Mouse (Mus musculus) right cerebral cortex, adult 18-20 months (tissue): Measurements from ENCODE around the gene Ifnl3.
A peak's percentile ranks its signal among the peaks of the same experiment; 100 is the strongest.
"Not testable (repeated sequence)": the region's sequence is repeated elsewhere in the genome, so short reads cannot be mapped to it uniquely, and the experiment has no call there.

Experiments
- DNase-seq: peaks from one replicate; pipeline ENCODE4 v3.0.0; 2022; ENCODE audit warnings: mixed read lengths

The Ifnl3 gene

DNA sequence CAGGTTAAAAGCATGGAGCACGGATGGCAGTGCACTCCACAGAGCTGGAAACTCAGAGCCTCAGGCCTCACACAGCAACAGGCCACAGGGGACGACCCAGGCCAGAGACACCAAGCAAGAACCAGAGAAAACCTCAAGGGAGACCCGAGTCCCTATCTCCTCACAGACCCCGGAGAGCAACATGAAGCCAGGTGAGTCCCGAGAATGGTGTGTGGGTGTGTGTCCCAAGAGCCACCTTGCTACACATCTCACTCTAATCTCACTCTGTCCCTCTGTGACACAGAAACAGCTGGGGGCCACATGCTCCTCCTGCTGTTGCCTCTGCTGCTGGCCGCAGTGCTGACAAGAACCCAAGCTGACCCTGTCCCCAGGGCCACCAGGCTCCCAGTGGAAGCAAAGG lies at the start of gene Ifnl3:
Ifnl3 (plus strand) TSS at position 301 of the 400 bp plus-strand sequence.
- DNase-seq: not testable (repeated sequence)

DNA sequence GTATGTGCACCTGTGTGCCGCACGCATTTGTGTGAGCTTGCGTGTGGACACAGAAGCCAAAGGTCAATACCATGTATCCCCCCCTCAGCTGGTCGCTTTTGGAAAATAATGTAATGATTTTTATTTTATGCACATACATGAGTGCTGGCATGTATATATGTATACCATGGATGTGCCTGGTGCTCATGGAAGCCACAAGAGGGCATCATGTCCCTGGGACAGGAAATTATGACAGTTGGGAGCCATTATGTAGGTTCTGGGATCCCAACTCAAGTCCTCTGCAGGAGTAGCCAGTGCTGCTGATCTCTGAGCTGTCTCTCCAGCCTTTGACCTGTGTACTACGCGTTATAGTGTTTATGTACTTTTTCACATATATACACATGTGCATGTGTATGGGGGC lies 46.4 kb upstream of the Ifnl3 start:
- no peak for DNase-seq

DNA sequence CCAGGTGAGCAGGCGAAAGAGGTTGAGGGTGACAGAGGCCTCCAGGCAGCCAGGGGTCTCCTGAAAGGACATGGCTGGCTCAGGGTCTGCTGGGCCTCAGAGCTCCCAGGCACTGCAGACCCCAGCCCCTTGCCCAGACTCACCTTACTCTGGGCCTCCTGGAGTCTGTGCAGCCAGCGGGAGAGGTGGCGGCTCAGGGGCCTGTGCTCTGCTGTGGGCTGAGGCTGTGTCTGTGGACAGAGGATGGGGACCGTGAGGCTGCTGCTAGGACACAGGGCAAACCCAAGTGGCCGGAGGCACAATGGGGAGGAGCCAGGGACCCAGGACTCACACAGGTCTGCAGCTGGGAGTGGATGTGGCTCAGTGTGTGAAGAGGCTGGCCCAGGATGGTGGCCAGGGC lies 45.3 kb upstream of the Ifnl3 start:
- no peak for DNase-seq

DNA sequence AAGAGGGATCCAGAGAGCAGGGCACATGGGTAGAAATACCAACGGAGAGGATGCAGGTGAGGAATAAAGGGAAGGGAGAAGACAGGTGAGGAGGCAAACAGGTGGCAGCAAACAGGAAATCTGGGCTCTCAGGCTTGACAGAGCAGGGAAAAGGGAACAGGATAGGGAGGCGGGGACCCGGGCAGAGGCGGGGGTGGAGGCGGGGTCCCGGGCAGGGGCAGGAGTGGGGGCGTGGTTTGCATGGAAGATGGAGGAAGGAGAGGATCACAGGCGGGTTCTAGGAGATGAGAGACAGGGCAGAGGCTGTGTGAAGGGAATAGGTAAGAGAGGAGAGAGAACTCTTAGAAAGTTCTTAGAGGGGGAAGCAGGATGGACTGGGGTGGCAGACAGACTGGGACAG lies 43.8 kb upstream of the Ifnl3 start:
- DNase-seq: no peak

DNA sequence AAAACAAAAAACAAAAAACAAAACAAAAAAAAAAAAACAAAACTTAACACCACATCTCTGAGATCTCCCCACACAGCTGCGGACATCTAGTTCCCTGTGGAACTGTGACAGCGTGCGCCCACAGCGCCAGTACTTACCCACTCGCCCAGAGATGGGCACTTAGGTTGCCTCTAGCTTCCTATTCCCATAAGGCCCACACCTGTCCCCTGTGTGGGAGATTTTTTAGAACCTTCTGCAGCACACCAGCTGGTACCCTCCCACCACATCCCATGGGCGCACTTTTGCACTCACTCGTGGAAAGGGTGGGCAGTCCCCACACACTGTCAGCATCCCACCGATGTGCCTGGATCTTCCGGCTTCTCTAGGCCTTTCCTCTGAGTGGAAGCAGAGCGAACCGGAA lies 39.8 kb upstream of the Ifnl3 start:
- DNase-seq: peak; percentile 73

DNA sequence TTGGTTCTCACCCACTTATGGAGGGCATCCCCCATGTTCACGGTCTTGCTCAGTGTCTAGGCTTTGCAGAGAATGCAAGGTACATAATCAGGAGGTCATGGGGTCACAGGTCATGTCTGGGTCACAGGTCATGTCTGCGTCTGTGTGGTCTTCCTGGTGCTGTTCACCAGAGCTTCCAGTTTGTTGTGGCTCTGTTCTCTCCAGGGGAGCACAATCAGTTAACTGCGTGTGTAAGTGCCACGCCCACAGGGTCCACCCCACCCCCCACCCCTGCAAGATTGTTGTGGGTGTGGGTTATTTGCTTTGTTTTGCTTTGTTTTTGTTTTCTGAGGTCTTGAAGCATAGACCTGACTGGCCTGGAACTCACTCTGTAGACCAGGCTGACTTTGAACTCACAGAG lies 38.4 kb upstream of the Ifnl3 start:
- no peak for DNase-seq

DNA sequence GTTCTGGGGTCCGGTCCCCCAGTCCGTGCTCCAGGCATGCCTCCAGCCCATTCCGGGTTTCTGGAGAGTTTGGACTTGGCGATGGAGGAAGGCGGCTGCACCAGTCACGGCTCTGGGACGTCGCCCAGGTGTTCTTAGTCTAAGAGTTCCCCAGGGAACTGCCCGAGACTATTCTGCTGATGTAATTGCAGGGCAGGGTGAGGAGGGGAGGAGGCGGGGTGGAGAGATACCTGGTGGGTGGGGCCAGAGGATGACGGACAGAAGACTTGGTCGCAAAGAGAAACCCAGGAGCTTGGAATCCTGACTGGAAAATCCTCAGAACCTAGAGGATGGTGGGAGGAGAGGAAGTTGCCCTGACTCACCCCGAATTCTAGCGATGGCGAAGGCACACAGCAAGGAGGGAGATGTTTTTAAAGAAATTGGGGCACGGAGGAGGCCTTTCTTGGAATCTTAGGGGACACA lies 34.6 kb upstream of the Ifnl3 start:
- DNase-seq: peak; percentile 70

DNA sequence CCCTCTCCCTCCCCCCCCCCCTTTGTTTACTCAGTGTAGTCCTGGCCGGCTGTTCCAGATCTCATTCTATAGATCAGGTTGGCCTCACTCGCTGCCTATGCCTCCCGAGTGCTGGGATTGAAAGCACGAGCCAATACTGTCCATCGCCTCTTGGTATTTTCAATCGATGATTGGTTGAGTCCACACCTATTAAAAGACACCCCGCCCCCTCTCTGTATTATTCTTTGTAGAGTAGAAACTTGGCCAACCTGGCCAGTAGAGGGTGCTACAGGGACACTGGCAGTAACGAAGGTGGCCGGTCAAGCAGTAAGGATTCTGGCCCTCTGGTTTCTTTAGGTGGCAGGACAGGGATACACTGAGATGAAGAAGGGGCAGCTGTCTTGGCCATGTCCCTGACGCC lies 32.2 kb upstream of the Ifnl3 start:
- peak; percentile 32 for DNase-seq

DNA sequence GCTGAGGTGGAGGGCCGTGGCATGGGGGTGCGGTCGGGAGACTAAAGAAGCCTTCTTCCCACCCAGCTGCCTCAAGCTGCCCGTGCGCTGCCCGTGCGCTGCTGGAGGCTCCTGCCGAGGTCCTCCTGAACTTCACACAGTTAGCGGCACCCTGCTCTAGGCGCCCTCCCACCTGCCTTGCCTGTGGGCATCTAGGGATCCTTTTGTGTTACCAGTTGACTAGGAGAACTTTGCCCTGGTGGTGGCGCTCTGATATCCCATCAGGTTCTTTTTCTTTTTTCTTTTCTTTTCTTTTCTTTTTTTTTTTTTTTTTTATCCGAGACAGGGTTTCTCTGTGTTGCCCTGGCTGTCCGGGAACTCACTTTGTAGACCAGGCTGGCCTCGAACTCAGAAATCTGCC lies 31.7 kb upstream of the Ifnl3 start:
- DNase-seq: no peak

DNA sequence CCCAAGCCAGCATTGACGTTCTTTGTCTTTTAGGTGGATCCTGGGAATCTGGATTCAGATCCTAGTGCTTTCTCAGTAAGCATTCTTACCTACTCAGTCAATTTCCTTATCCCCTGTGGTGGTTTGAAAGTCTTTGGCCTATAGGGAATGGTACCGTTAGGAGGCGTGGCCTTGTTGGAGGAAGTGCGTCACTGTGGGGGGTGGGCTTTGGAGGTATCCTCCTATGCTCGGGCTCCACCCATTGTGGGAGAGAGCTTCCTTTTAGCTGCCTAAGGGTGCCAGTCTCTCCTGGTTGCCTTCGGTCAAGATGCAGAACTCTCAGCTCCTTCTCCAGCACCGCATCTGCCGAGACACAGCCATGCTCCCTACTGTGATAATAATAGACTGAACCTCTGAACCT lies 30.3 kb upstream of the Ifnl3 start:
- no peak for DNase-seq

DNA sequence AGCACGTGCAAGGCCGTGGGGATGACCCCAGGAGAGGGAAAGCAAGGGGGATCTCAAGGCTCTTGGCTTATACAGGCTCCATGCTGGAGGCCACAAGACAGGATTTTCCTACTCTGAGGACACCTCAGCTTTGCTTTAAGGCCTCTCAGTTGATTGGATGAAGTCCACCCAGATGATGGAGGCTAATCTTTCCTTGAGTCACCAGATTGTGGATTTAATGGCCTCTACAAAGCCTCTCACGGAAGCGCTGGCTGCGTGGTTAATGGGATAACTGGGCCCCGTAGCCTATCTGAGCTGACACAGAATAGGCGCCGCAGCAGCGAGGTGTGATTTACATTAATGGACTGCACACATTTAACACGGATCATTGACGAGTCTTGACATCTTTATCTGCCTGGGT lies 27.2 kb upstream of the Ifnl3 start:
- DNase-seq: no peak

DNA sequence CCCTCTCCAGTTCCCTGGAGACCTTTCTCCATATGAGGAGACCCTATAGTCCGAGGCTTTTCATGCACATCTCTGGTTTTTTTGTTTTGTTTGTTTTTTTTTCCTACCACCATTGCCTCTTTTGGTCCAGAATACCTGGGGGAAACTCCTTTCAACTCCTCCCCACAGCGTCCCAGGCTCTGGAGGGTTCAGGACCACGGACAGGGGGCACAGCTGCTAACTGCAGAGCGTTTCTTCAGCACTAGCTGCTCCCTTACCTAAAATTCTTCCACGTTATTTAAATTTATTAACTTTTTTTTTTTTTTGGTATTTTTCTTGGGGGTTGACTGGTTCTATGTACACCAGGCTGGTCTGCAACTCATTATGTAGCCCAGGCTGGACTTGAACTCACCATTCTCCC lies 17.1 kb upstream of the Ifnl3 start:
- DNase-seq: no peak

DNA sequence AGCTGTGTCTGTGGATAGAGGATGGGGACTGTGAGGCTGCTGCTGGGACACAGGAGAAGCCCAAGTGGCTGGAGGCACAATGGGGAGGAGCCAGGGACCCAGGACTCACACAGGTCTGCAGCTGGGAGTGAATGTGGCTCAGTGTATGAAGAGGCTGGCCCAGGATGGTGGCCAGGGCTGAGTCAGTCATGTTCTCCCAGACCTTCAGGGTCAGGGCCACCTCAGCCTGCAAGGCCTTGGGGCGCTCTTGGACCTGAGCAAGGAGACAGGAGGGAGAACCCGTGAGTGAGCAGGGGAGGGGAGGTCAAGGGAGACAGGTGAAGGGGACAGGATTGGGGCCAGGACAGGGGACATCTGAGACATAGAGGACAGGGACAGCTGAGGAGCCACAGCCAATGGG lies 13.5 kb upstream of the Ifnl3 start:
- DNase-seq: not testable (repeated sequence)

DNA sequence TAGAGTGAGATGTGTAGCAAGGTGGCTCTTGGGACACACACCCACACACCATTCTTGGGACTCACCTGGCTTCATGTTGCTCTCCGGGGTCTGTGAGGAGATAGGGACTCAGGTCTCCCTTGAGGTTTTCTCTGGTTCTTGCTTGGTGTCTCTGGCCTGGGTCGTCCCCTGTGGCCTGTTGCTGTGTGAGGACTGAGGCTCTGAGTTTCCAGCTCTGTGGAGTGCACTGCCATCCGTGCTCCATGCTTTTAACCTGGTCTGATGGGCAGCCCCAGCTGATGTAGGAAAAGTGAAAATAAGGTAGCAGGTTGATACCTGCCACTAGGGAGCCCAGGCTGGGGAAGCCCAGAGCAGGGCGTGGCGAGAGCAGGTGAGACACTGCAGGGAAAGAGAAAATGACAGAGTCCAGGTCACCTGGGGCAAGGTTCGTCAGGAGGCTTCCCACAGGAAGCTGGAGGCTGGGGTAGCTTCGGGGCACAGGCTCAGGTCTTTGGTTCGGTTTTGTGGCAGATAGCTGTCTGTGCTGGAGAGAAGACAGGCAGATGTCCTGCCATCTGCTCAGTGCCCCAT lies 12.1 kb upstream of the Ifnl3 start, which contains the start of gene Ifnl2:
Ifnl2 (minus strand) TSS at position 51 of the 570 bp plus-strand sequence.
- DNase-seq: not testable (repeated sequence)

DNA sequence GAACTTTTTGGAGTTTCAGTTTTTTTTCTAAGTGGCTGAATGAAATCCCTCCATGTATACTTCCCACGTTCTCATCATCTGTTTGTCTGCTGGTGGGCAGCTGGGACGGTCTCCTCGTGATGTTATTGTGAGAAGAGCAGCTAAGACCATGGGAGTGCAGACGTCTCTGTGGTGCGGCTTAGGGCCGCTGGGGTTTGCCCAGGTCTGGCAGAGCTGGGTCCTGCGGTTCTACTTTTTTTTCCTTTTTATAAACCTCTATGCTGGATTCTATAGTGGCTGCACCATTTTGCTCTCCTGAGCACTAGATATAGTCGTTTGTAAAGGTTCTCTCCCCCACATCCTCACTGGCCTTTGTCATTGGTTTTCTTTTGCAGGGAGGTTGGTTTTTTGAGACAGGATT lies 11.2 kb upstream of the Ifnl3 start:
- DNase-seq: no peak

DNA sequence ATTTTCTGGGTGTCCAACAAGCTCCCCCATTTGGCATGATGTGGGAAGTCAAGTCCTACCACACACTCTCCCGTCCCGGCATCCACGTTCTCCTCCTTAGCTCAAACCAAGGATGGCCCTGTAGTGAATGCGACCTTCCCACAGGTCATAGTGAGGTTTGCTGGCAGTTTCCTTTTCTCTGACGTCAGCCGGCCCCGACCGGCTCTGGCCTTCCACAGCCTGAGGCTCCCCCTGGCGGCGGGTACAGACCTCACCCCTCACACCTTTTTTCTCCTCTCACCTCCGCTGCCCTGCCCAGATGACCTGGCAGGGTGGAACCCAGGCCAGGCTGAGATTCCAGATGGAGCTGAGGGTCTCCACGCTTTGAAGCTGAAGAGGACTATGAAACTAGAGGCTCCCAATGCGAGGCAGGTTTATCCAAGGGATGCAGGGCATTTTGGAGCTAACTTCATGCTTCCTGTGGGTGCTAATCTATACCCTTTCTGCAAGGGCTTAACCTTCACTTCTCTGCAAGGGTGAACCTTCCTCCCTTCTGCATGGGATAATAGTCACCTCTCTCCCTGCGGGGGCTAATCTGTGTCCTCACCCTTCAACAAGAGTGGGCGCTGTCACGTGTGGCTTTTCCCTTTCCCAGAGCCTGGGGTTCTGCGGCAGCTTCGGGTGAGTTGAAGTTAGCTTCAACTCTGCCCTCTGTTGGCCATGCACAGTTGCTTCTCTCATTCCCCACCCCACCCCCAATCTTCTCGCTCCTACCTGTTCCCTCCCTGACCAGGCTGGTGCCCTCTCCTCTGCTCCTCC lies 5.5 kb downstream of the Ifnl3 start:
- peak; percentile 48 for DNase-seq

DNA sequence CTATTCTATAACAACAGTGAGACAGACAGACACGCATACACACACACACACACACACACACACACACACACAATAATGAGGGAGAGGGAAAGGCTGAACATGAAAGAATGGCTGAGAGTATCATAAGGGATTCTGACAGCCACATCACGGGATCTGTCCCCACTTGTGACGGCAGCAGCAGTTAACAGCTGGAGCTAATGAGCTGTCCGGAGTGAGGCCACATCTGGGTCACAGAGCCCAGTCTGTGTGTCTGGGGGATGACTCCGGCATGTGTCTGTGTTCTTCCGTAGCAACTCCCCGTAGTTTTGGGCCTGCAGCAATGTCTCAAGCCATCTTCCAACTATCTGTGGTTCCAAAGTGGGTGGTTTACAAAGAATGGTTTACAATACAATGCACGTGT lies 9.4 kb downstream of the Ifnl3 start:
- no peak for DNase-seq

DNA sequence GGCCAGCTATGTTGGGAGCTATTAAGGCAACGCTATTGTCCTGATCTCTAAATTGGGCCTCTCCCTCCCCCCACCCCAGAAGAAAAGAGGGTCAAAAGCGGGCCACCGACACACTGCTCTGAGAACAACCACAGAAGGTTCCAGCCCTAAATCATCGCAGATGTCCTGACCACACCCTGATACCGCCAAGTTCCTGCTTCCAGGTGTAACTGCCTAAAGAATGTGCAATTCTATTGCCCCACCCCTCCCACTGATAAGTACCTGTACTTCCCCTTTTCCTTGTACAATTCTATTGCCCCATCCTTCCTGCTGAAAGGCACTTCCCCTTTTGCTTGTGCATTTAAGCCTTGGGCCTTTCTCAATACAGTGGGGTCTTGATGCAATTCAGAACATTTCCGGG lies 16.2 kb downstream of the Ifnl3 start:
- DNase-seq: not testable (repeated sequence)

DNA sequence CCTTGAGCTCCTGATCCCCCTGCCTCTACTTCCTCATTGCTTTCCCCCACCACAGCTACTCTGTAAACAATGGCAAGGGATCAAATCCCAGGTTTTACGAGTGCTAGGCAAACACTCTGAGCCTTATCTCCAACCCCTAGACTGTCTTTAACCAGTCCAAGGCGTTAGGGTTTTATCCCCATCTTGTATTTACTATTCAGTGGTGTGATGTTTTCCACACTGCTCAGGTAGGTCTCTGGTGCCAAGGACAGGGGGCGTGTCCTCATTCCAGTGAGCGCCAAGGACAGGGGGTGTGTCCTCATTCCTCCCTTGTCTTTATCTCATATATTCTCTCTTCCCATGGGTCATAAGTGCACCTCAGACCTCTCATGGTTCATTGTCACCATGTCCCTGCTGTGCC lies 17.9 kb downstream of the Ifnl3 start, which contains the start of gene Sycn:
Sycn (plus strand) TSS at position 360 of the 400 bp plus-strand sequence.
- no peak for DNase-seq

DNA sequence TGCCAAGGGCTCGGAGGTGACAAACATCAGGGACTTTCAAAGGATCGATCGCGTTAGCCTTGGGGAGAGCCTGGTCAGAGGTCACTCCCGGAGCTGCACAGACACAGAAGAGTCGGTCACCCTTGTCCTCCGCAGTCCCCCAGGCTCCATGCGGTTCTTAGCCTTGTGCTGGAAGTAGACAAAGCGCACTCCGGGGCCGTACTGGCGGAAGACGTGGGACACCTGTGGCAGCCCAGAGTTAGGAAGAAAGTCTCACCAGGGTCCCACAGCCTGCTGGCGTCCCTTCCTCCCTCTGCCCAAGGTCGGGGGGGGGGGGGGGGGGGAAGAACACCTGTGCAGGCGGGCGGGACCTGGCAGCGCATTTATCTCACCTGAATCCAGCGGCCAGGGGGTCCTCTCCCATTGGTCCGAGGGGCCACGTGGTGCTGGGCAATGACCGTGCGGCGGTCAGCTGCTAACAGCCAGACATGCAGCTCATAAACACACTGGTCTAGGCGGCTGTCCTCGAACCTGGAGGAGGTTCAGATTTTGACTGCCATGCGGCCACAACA lies 21.5 kb downstream of the Ifnl3 start:
- no peak for DNase-seq

DNA sequence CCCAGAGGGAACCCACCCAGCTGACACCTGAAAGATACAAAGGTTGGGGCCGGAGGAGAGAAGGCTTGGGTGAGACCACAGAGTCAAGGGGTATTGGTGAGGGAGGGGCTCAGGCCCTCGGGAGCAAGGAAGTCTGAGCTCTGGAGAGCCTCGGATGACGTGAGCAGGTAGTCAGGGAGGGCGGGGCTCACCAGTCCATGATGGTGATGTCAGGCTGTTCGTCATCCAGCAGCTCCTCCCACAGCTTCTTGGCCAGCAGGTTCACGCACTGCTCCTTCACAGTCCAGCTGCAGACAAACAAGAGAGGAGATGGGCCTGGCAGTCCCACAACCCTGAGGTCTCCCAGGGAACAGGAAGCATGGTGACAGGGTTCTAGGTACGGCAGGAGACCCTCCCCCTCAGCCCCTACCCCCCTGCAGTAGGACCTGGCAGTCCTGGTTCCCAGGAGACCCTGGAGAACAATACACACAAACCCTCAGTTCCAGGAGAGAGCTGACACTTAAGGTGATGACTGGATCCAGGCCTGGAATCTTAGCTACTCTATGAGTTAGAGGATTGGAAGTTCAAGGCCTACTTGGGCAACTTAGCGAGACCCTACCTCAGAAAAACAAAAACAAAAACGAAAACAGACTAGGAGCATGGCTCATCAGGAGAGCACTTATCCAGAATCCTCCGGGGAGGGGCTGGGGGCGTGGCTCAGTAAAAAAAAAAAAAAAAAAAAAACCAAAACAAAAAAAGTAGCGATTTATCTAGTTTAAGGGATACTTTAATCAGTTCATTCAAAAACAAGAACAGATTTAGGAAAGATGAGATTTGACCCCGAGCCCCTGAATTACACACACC lies 22.6 kb downstream of the Ifnl3 start:
- DNase-seq: no peak

DNA sequence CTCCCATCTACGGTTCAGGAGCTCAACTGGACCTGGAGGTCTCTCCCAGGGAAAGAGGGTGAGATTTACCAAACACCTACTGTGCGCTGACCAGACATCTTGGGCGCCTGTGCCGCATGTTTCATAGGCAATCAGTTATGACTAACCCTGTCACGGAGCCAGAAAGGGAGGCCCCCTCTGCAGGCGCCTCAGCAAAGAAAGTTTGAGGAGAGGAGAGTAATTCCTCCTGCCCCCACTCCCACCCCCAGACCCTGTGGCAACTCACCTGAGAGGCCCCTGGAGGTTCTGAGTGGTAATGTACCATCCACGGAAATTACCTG lies 23.2 kb downstream of the Ifnl3 start:
- no peak for DNase-seq

DNA sequence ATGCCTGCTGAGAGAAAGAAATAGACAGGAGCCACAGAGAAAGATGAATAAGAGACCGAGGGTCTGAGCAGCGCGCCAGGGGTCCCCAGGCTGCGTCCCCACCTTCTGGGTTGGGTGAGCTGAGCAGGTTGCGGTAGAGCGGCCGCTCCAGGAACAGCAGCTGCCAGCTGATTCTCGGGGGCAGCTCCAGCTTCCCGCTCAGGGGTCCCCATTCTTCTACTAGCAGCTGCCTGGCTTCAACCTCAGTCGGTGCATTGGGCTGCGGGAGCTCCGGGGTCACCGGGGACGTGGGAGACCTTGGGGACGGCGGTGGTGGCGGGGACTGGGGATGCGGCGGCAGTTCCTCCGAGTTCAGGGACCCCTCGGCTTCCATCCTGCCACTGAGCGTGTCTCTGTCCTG lies 24.0 kb downstream of the Ifnl3 start:
- DNase-seq: no peak
